Mouse (Mus musculus) neural tube, embryonic 11.5 days (tissue): ENCODE measurements around the gene Creb3l2. TPM values are rescaled to one million over a fixed set of nuclear protein-coding genes. Genes with fewer than 3 reads are reported as not detected.
A peak's percentile ranks its signal among the peaks of the same experiment; 100 is the strongest.

Source experiments
- ATAC-seq: fragments of 200-750 bp; cut with Nextera tagmentation; 2 replicates; pipeline ENCODE4 v1.8.0; 2017; ENCODE audit warnings: moderate number of reproducible peaks, mild to moderate bottlenecking, moderate TSS enrichment, moderate library complexity; ENCODE audit not compliant: insufficient read depth, low FRiP score, low TSS enrichment
- DNase-seq: peaks from one replicate; pipeline ENCODE4 v3.0.0-alpha.2; 2015; ENCODE audit warnings: low spot score
- H3K27ac ChIP-seq: fragments of 300-500 bp; sonication (generic); 2 replicates; pipeline ENCODE4 v1.5.1; 2014; ENCODE audit warnings: low read depth, mild to moderate bottlenecking, low read length
- H3K27me3 ChIP-seq: fragments of 300-500 bp; sonication (generic); 2 replicates; pipeline ENCODE4 v1.6.1; 2014; ENCODE audit warnings: mild to moderate bottlenecking, low read length, mixed read lengths; ENCODE audit not compliant: control insufficient read depth, insufficient read depth
- H3K36me3 ChIP-seq: fragments of 300-500 bp; sonication (generic); 2 replicates; pipeline ENCODE4 v1.6.1; 2014; ENCODE audit warnings: mild to moderate bottlenecking, low read length, moderate library complexity, mixed read lengths; ENCODE audit not compliant: control insufficient read depth, insufficient read depth
- H3K4me1 ChIP-seq: fragments of 300-500 bp; sonication (generic); 2 replicates; pipeline ENCODE4 v1.6.1; 2014; ENCODE audit warnings: low read length, mixed read lengths; ENCODE audit not compliant: control insufficient read depth, insufficient read depth
- H3K4me2 ChIP-seq: fragments of 300-500 bp; sonication (generic); 2 replicates; pipeline ENCODE4 v1.6.1; 2014; ENCODE audit warnings: low read depth, mild to moderate bottlenecking, moderate library complexity
- H3K4me3 ChIP-seq: fragments of 300-500 bp; sonication (generic); 2 replicates; pipeline ENCODE4 v1.5.1; 2014; ENCODE audit warnings: low read depth, low read length
- H3K9ac ChIP-seq: fragments of 300-500 bp; sonication (generic); 2 replicates; pipeline ENCODE4 v1.6.1; 2014; ENCODE audit warnings: mild to moderate bottlenecking, low read length
- H3K9me3 ChIP-seq: fragments of 300-500 bp; sonication (generic); 2 replicates; pipeline ENCODE4 v1.6.1; 2016; ENCODE audit warnings: low read length; ENCODE audit not compliant: control insufficient read depth
- WGBS: fragments of 180-500 bp; shearing (Covaris S2); extraction: QIAGEN DNeasy Blood & Tissue Kit; methylation state at CpG from one replicate; pipeline ENCODE4 v1.1.7; 2014; 5-methylcytosine and 5-hydroxymethylcytosine counted together
- polyA plus RNA-seq: library from polyadenylated mRNA; unstranded; fragments of >200 nt; fragmentation: Nextera tagmentation; extraction: Ambion mirVana; gene quantifications from 2 replicates; pipeline ENCODE4 v1.2.1, GENCODE M21; 2014

The Creb3l2 gene
- polyA plus RNA-seq, 1 experiment from 2014 or later = 14.5 TPM

- peak; percentile 10; the same call in 1 of the 2 replicates for ATAC-seq
- Histone ChIP-seq H3K9me3 (no peaks in the 10 kb centered on the region), H3K9ac (no peak overlapping the region; the same call in 1 of the 2 replicates), H3K27me3 (peaks cover 22% of the 10 kb centered on the region), H3K4me3 (peak overlapping the region; percentile 51), H3K36me3 (no peaks in the 10 kb centered on the region), H3K27ac (no peak overlapping the region), H3K4me2 (peak overlapping the region; percentile 90), H3K4me1 (peaks cover 3% of the 10 kb centered on the region; the same call in 1 of the 2 replicates)
- 10% methylated on average over 13 of the region's 13 CpGs for WGBS
- DNase-seq = peak; percentile 20
These were observed 141.5 kb downstream of the Creb3l2 start for GRCm38 (mm10) chr6:37300492-37300891.

- H3K9ac ChIP-seq = peak within 1 kb of the TSS; percentile 76
- H3K9me3 ChIP-seq = no peaks in the 10 kb centered on the region
- H3K27me3 ChIP-seq = peaks cover 22% of the 10 kb centered on the region
- peak within 1 kb of the TSS; percentile 51 for H3K4me3 ChIP-seq
- WGBS = under 1% methylated on average over 65 of the region's 65 CpGs
- H3K4me1 ChIP-seq = peaks cover 3% of the 10 kb centered on the region; the same call in 1 of the 2 replicates
- DNase-seq (peak; percentile 87), ATAC-seq (peak; percentile 97)
- H3K4me2 ChIP-seq = peak within 1 kb of the TSS; percentile 90
- no peaks in the 10 kb centered on the region for H3K36me3 ChIP-seq
- no peak within 1 kb of the TSS for H3K27ac ChIP-seq
These were observed 142.2 kb downstream of the Creb3l2 start, which contains the start of gene Dgki for GRCm38 (mm10) chr6:37299562-37300390. Gene Dgki (minus strand): TSS chr6:37300184.

GRCm38 (mm10) chr6:37298982-37299381, 143.0 kb downstream of the Creb3l2 start:
- no peak overlapping the region for H3K27ac ChIP-seq
- DNase-seq = no peak
- peaks cover 22% of the 10 kb centered on the region for H3K27me3 ChIP-seq
- no peaks in the 10 kb centered on the region for H3K36me3 ChIP-seq
- H3K4me3 ChIP-seq = peak overlapping the region; percentile 51
- no peak for ATAC-seq
- H3K9ac ChIP-seq = no peak overlapping the region
- peak overlapping the region; percentile 90 for H3K4me2 ChIP-seq
- 44% methylated on average over 4 of the region's 4 CpGs for WGBS
- H3K4me1 ChIP-seq = peaks cover 3% of the 10 kb centered on the region; the same call in 1 of the 2 replicates
- H3K9me3 ChIP-seq = no peaks in the 10 kb centered on the region

GRCm38 (mm10) chr6:37297744-37298482, 144.0 kb downstream of the Creb3l2 start:
- Histone ChIP-seq H3K27me3 (peaks cover 22% of the 10 kb centered on the region), H3K27ac (no peak overlapping the region), H3K9me3 (no peaks in the 10 kb centered on the region), H3K4me2 (no peak overlapping the region), H3K9ac (no peak overlapping the region), H3K36me3 (no peaks in the 10 kb centered on the region), H3K4me1 (peaks cover 3% of the 10 kb centered on the region; the same call in 1 of the 2 replicates), H3K4me3 (no peak overlapping the region)
- DNase-seq (no peak), ATAC-seq (no peak)
- WGBS = 45% methylated on average over 8 of the region's 8 CpGs

- H3K4me3 ChIP-seq = no peak overlapping the region
These were observed 149.9 kb downstream of the Creb3l2 start for GRCm38 (mm10) chr6:37292068-37292467.

GRCm38 (mm10) chr6:37291171-37291570, 150.8 kb downstream of the Creb3l2 start:
- DNase-seq (no peak), ATAC-seq (no peak)
- Histone ChIP-seq H3K27me3 (no peaks in the 10 kb centered on the region), H3K4me2 (no peak overlapping the region), H3K27ac (no peak overlapping the region), H3K9ac (no peak overlapping the region), H3K4me1 (no peaks in the 10 kb centered on the region), H3K36me3 (no peaks in the 10 kb centered on the region), H3K9me3 (no peaks in the 10 kb centered on the region), H3K4me3 (no peak overlapping the region)
- WGBS = 96% methylated on average over 1 of the region's 1 CpGs

More at GRCm38 (mm10) chr6:37292068-37292467, 149.9 kb downstream of the Creb3l2 start:
- Histone ChIP-seq H3K27me3 (no peaks in the 10 kb centered on the region), H3K36me3 (no peaks in the 10 kb centered on the region), H3K27ac (no peak overlapping the region), H3K9ac (no peak overlapping the region), H3K4me1 (no peaks in the 10 kb centered on the region), H3K4me2 (no peak overlapping the region), H3K9me3 (no peaks in the 10 kb centered on the region)
- DNase-seq = no peak
- WGBS = 90% methylated on average over 2 of the region's 2 CpGs
- no peak for ATAC-seq

GRCm38 (mm10) chr6:37290691-37291090, 151.3 kb downstream of the Creb3l2 start:
- Histone ChIP-seq H3K36me3 (no peaks in the 10 kb centered on the region), H3K4me3 (no peak overlapping the region), H3K9ac (no peak overlapping the region), H3K4me1 (no peaks in the 10 kb centered on the region), H3K27me3 (no peaks in the 10 kb centered on the region), H3K4me2 (no peak overlapping the region), H3K27ac (no peak overlapping the region), H3K9me3 (no peaks in the 10 kb centered on the region)
- WGBS = 98% methylated on average over 3 of the region's 3 CpGs
- DNase-seq (no peak), ATAC-seq (no peak)

- Histone ChIP-seq H3K36me3 (no peaks in the 10 kb centered on the region), H3K9ac (no peak overlapping the region), H3K27ac (no peak overlapping the region), H3K4me2 (no peak overlapping the region), H3K4me3 (no peak overlapping the region), H3K9me3 (no peaks in the 10 kb centered on the region), H3K4me1 (no peaks in the 10 kb centered on the region), H3K27me3 (no peaks in the 10 kb centered on the region)
- WGBS = 92% methylated on average over 4 of the region's 4 CpGs
- ATAC-seq (no peak), DNase-seq (no peak)
These were observed 155.8 kb downstream of the Creb3l2 start for GRCm38 (mm10) chr6:37286134-37286533.
